Mouse (Mus musculus) urinary bladder, postnatal 0 days (tissue): Measurements from ENCODE around the gene Gm11115. TPM values are rescaled to one million over a fixed set of nuclear protein-coding genes. Genes with fewer than 3 reads are reported as not detected.

Experiments used
- polyA plus RNA-seq: library from polyadenylated mRNA; unstranded; fragments of >200 nt; fragmentation: Nextera tagmentation; extraction: Ambion mirVana; gene quantifications from 2 replicates; pipeline ENCODE4 v1.2.1, GENCODE M21; 2015

Gm11115 gene
- polyA plus RNA-seq, result not detected in 2 replicates

GRCm38 (mm10) chr5:88153999-88154398, at the start of gene Gm11115:
Gene Gm11115, minus strand, starts transcription at chr5:88154099.

DNA sequence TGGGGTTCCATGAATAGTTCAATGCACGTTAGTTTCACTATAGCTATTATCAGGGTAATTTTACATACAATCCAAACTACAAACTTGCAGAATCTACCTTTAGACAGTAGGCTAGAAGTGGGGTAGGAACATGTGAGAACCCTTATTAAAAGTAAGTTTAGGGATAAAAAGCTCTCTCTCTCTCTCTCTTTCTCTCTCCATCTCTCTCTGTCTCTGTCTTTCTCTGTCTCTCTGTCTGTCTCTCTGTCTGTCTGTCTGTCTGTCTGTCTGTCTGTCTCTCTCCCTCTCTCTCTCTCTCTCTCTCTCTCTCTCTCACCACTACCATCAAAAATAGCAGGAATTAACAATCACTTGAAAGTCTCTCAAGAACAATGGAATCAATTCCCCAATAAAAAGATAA, 42.5 kb downstream of the Gm11115 start, which contains the start of gene Gm11116:
Gm11116 (minus strand) TSS at position 101 of the 400 bp plus-strand sequence.

Other genes with a start within 250 kb of the Gm11115 start
- gene Csn3, start 228.5 kb downstream of the Gm11115 start, polyA plus RNA-seq, result not detected in 2 replicates
- not detected in 2 replicates for gene 2310003L06Rik, start 184.6 kb downstream of the Gm11115 start, polyA plus RNA-seq
- gene Gm28434, start 184.6 kb downstream of the Gm11115 start, polyA plus RNA-seq, result not detected in 2 replicates
- not detected in 2 replicates for gene Cabs1, start 174.7 kb downstream of the Gm11115 start, polyA plus RNA-seq
- gene Smr3a, start 151.6 kb downstream of the Gm11115 start, polyA plus RNA-seq, result not detected in 2 replicates
- not detected in 2 replicates for gene Smr2, start 67.5 kb downstream of the Gm11115 start, polyA plus RNA-seq
- not detected in 2 replicates for gene Gm11116, start 42.6 kb downstream of the Gm11115 start, polyA plus RNA-seq
- gene Gm7714, start 114.8 kb upstream of the Gm11115 start, polyA plus RNA-seq, result not detected in 2 replicates
- gene Prol1, start 163.2 kb upstream of the Gm11115 start, polyA plus RNA-seq, result not detected in 2 replicates
- gene Amtn, start 222.0 kb upstream of the Gm11115 start, polyA plus RNA-seq, result not detected in 2 replicates